Mouse (Mus musculus) right cerebral cortex, postnatal 14 days (tissue): ENCODE results near the gene Plac1.

ENCODE experiments used
- DNase-seq: peaks from one replicate; pipeline ENCODE4 v3.0.0; 2022

Plac1 gene

GRCm38 (mm10) chrX:53196392-53196791 lies 43.5 kb downstream of the Plac1 start:
- no peak for DNase-seq

GRCm38 (mm10) chrX:53188692-53189091 lies 51.2 kb downstream of the Plac1 start:
- DNase-seq: no peak

- no peak for DNase-seq
Observed at GRCm38 (mm10) chrX:53179801-53180200, 60.1 kb downstream of the Plac1 start.

- DNase-seq: no peak
Observed at GRCm38 (mm10) chrX:53176296-53176695, 63.6 kb downstream of the Plac1 start.

DNA sequence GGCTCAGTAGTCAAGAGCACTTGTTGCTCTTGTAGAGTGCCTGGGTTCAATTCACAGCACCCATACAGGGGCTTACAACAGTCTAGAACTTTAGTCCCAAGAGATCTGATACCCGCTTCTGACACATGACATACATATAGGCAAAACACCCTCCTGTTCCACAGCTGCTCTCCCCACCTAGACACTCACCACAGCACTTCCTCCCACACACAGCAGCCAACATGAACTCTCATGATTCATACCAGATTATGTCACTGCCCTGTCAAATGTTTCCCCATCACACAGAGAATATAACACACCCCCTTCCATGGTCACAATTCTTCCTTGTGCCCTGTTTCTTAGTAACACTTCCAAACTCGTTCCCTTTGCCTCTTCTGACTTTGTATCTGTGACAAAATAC lies 71.3 kb downstream of the Plac1 start:
- DNase-seq: no peak

GRCm38 (mm10) chrX:53166901-53167525 lies 72.9 kb downstream of the Plac1 start:
- no peak for DNase-seq

DNA sequence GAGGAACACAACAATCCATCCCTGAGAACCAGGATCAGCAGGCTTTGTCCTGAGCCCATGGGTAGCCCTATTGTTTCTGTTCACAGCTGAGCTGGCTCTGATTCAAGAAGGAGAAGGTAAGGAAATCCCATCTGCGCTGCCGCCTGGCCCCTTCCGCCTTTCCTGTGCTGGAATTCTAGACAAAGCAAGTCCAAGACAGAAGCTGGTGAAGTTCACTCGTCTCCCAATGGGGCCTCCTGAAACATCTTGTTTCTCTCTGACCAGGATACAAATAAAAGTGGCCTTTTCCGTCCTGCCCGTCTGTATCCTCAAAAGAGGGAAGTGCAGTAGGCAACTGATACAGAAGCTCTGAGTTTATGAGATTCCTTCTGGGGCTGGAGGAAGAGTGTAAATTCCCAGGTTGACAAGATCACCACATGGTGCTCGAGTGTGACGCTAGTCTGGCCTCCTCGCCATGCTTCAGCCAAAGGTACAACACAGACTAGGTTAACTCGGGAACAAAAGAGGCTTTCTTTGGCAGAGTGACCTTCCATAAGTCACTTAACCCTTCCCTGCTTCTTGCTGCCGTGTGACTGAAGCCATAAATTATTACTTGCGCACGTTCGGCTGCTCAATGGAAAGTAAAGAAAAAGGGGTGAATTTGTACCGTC lies 73.5 kb downstream of the Plac1 start:
- no peak for DNase-seq

DNA sequence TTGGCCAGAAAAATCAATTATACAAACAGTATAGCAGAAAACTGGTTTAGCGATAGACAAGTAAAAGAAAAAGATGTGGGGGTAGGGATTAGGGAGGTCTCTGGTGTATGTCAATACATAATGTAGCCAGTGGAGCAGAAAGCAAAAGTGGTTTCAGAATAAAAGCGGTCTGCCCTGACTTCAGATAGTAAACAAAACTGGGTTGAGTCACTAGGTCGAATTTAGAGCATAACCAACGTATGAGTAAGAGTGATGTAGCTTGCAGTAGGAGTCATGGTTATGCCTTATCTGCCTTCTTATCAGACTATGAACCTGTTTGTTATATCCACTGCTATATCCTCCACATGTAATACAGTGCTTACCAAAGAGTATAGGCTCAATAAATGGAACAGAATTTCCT lies 77.3 kb downstream of the Plac1 start:
- no peak for DNase-seq

DNA sequence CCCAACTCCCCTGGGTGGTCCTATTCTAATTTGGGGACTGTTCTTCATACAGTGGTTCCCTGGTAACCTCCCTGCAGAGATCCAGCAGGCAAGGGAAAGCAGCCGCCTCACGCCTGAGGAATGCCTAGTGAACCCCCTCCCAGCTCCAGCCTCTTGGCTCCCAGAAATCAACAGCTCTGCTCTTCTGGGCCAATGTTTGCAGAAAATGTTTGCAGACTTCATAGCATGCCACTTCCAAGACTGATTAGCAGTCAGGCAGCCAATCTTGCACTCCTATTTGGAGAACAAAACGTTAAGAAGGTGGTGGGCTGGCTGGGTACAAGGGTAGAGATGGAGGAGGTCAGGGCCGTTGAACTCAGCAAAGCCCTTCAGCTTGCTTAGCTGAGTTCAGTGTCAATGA lies 78.3 kb downstream of the Plac1 start:
- DNase-seq: no peak

DNA sequence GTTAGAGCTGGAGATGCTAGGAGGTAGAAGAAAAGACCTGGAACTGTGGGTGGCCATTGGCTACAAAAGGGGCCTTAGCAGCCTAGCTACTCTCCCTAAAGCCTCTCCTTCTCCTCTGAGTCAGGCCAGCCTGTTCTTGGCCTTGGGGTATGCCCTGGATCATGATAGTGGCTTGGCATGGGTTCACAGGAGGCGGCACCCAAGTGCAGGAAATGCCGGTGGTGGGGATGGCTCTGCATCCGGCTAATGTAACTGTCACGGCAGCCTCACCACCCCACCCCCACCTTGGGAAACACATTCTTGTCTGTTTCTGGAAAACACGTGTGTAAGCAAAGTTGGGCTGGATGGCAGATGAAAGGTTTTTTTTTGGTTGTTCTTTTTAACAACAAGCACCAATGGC lies 78.8 kb downstream of the Plac1 start:
- DNase-seq: no peak

- DNase-seq: no peak
Observed at GRCm38 (mm10) chrX:53148039-53148438, 91.9 kb downstream of the Plac1 start.

DNA sequence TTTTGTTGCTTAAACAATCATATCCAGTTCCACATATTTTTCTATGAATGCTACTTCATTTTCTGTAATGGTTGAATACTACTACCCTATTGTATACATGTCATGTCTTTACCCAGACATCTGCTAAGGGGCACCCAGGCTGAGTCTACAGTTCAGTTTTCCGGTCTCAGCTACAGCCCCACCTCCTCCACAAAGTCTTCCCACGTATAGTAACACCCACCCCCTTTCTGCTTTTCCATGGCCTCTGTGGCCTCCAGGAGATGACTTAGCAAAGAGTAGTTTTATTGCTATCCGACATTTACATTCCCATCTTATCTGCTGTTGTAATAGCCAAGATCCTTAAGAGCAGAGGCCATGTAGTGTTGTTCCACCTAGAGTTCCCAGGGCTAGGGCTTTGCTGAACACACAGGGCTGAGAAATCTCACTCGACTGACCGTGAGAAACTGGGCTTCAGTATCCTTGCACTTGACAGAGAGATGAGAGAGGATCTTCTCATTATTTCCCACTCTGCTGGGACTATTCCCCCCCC lies 93.5 kb downstream of the Plac1 start:
- DNase-seq: no peak

DNA sequence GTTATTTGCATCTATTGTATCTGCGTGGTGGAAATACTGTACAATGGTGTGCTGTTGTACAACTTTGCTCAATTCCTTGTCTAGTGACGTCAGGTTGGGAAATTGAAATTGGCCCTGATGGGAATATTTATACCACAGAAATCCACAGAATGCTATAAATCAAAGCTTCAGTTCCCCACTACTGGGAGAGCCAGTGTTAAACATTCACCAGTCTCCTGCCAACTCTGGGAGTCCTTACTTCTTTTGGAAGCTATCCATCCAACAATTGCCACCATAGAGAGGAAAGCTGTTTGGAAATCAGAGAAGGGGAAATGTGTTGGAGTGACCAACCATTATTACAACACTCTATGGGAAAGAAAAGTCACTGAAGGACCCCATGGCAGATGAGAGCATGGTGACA lies 100.3 kb downstream of the Plac1 start:
- no peak for DNase-seq

GRCm38 (mm10) chrX:53137066-53137465 lies 102.8 kb downstream of the Plac1 start:
- no peak for DNase-seq

- DNase-seq: no peak
Observed at GRCm38 (mm10) chrX:53129501-53129900, 110.4 kb downstream of the Plac1 start.

GRCm38 (mm10) chrX:53126492-53127033 lies 113.3 kb downstream of the Plac1 start:
- no peak for DNase-seq

DNA sequence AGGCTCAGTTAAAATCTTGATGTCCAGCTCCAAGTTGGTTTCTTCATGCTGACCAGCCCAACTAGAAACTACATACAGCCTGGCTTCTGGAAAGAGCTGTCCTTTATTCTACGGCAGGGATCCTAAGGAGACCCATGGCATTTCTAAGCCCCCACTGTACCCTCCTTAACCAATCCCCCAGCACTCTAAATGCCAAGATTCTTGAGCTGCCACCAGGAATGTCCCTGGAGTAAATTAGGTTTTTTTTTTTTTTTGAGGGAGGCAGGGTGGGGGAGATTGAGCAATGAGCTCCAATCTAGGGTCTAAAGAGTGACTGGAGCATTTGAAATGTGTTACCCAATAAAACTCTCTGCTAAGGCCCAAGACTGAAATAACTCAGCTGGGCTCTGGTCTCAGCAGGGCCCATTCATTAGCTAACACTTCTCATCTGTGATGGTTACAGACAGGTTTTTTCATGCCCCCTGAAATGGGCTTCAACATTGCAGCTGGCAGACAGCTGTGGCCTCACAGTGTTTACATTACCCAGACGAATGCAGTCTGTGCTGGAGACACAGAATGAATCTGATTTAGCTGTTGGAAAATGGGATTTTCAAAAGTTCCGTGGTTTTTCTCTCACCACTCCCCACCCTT lies 114.0 kb downstream of the Plac1 start:
- DNase-seq: no peak

DNA sequence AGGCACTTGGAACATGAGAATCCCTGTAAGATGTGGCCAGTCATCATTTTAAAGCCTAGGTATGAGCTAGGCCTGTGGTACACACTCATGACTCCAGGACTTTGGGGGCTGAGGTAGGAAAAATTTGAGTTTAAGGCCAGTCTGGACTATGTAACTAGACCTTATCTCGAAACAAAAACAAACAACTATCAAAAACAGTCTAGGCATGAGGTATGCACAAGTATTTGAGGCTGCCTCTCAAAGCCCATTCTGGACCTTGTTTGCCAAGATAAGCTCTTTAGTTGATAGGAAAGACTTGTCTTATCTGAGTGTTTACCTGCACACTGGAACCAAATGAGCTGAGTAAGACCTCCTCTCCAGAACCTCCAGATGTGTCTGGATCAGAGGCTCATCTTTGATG lies 116.3 kb downstream of the Plac1 start:
- DNase-seq: no peak

GRCm38 (mm10) chrX:53118631-53119030 lies 121.3 kb downstream of the Plac1 start:
- no peak for DNase-seq

DNA sequence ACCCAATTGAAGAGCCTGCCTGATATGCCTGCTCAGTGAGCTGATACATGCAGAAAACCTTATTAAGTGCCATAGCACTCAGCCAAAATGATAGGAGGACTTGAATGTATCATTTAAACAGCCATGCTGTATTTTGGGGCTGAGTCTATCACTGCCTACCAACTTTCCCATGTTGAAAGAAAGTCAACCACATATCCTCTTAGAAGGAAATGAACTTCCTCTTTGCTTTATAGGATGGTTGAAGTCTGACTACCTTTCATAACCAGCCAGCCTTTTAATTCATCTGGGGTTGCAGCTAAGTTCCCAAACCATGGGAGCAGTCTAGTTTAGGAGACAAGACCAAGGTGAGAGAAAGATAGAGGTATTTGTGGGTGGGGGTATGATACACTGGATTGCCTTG lies 121.9 kb downstream of the Plac1 start:
- no peak for DNase-seq

GRCm38 (mm10) chrX:53114994-53115393 lies 124.9 kb downstream of the Plac1 start:
- DNase-seq: no peak

DNA sequence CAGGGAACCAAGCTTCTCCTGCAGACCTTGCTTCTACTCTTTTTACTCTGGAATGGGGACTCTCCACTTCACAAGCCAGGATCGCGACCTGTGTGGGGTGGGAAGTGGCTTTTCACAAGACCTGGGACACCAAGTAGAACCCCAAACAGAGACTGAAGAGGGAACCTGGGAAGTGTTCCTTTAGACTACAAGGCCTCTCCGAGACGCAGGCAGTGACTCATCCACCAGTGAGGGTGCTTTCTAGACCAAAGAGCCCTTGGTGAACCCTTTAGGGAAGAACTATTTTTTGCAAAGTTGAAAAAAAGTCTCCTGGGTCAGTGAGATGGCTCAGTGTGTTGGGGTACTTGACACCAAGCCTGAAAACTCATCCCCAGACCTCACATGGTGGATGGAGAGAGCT lies 129.8 kb downstream of the Plac1 start:
- DNase-seq: no peak

GRCm38 (mm10) chrX:53107127-53107526 lies 132.8 kb downstream of the Plac1 start:
- DNase-seq: no peak

GRCm38 (mm10) chrX:53101165-53101564 lies 138.7 kb downstream of the Plac1 start:
- no peak for DNase-seq
